Mouse (Mus musculus): ENCODE measurements around the gene Gm14419. TPM values are rescaled to one million over a fixed set of nuclear protein-coding genes. Genes with fewer than 3 reads are reported as not detected.
"Not testable (repeated sequence)": the region's sequence is repeated elsewhere in the genome, so short reads cannot be mapped to it uniquely, and the experiment has no call there.

The Gm14419 gene
- 10 to 100 TPM; 29.0 to 36.4 TPM for total RNA-seq (2021)
- long read RNA-seq, experiment 1, partial matches to known transcripts = 0 of 5 reads
- long read RNA-seq, experiment 1, other reads (novel, unspliced or antisense) = 1 of 5 reads
- long read RNA-seq, experiment 2, partial matches to known transcripts = 0 of 3 reads
- long read RNA-seq, experiment 2, other reads (novel, unspliced or antisense) = 2 of 3 reads

DNA sequence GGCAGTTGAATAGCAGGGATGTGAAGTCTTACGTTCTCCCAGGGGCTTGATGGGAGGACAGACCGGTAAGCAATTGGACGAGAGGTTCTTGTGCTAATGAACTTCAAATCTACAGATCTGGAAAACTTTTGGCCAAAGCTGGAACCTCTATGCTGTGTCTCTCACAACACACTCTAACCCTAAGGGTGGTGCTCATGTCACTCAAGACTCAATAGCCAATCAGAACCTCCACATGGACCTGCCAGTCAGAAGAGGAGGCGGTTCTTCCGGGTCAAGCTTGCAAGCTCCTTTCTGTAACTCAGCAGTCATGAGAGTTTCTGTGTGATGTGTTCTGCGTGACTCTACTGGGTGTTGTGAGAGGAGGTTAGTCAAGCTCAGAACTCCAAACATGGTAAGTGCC lies at the start of gene Gm14419:
TSS of gene Gm14419 (plus strand) at position 301 of the 400 bp plus-strand sequence.
- DNase-seq (ENCODE audit: low spot score in 2 of 2) = not testable (repeated sequence)

Other genes with a start within 250 kb of the Gm14419 start
- gene Gm14295, start 202.3 kb upstream of the Gm14419 start, total RNA-seq (2021) = 10 to 100 TPM in 1 of 2 experiments, 1 to 10 TPM in 1; 9.4 to 11.3 TPM
- gene Gm14408, start 169.8 kb upstream of the Gm14419 start, total RNA-seq (2021) = not detected
- 10 to 100 TPM in 1 of 2 experiments, 1 to 10 TPM in 1; 8.8 to 10.6 TPM for gene Gm14296, start 73.1 kb upstream of the Gm14419 start, total RNA-seq (2021)
- 1 to 10 TPM in 1 of 2 experiments, under 1 TPM in 1; 0.79 to 1.4 TPM for gene Gm14401, start 73.4 kb downstream of the Gm14419 start, total RNA-seq (2021)
- gene Gm14410, start 205.5 kb downstream of the Gm14419 start, total RNA-seq (2021) = 10 to 100 TPM; 48.8 to 49.9 TPM

Data from adrenal gland, postnatal 4 days (tissue).